Mouse (Mus musculus) adrenal gland (tissue): ENCODE data around the gene Pdcd10.

ENCODE experiments used
- intact Hi-C: fragments of 180-260 bp; cut with DNase I; formaldehyde crosslinking; loops from one replicate; pipeline ENCODE4 v1.15.1; 2025
- long read RNA-seq, 2 experiments: library from polyadenylated mRNA; unstranded; transcript quantifications; one replicate each; pipeline ENCODE4 v2.0.0; 2020; ENCODE audit warnings: borderline replicate concordance in 1 of 2; ENCODE audit not compliant: insufficient replicate concordance in 1 of 2

The Pdcd10 gene
- long read RNA-seq, experiment 1, transcript Pdcd10-205 (8 exons, 1,927 nt), result major isoform, 68 of 80 reads
- long read RNA-seq, experiment 1, partial matches to known transcripts, result 8 of 80 reads
- long read RNA-seq, experiment 1, other reads (novel, unspliced or antisense), result 3 of 80 reads
- long read RNA-seq, experiment 2, transcript Pdcd10-205 (8 exons, 1,927 nt), result major isoform, 80 of 104 reads
- long read RNA-seq, experiment 2, partial matches to known transcripts, result 21 of 104 reads
- long read RNA-seq, experiment 2, other reads (novel, unspliced or antisense), result 1 of 104 reads

DNA sequence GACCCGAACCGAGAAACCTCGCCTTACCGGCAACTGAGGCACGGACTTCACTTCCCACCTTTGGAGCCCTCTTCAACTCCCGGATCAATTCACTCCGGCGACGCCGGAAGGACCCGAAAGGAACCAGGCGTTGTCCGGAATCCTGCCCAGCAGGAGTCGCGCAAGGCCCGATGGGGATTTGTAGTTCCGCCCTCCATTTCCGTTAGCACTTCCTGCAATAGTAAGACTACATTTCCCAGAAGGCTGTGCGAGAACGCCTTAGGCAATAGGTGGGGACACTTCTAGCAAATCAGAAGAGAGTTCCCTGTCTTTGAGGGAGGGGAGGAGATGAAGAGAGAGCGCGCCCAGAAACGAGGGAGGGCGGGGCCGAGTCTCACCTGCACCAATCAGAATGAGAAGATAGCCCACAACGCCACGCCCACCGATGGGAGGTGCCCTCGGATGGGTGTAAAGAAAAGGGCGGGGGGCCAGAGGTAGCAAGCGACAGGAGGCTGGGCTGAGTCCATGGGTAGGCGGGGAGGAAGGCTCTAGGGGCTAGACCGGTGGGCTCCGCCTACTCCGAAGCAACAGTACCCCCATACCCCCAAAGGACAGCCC lies at the start of gene Pdcd10:
Gene Pdcd10 (minus strand): TSS at position 162 of the 597 bp plus-strand sequence.
- intact Hi-C loops, result no loop called here

- intact Hi-C loops, result no loop called here
Measured at GRCm38 (mm10) chr3:75584898-75585297, 28.2 kb upstream of the Pdcd10 start.

DNA sequence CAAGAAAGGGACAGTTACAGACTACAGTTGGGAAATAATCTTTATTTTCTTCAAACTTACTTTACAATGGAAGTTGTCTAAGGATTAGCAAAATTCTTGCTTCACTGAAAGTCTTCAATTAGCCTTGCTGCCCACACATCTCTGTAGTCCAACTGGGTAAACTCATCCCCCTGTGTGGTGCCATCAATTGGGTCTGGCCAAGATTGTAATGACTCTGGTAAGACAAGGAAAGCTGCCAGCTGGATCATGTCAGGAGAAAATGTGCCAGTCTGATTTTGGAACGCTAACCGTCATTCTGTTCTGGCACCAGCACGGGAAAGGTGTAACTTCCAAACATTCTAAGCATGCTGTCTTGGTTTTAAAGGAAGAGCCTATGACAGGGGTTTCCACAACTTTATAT lies 26.6 kb upstream of the Pdcd10 start:
- intact Hi-C loops, result no loop called here

DNA sequence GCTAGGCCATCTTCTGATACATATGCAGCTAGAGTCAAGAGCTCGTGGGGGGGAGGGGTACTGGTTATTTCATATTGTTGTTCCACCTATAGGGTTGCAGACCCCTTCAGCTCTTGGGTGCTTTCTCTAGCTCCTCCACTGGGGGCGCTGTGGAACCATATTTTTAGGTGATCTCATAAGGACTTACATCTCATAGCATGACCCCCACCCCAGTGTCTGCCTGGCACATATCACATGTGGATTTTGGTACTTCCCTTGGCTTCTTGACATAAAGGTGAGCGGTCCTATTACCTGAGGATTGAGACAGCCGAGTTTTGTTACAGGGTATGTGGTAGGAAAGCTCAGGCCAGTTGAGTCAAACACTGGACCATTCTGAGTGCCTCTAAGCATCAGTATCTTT lies 22.7 kb upstream of the Pdcd10 start:
- intact Hi-C loops, result no loop called here

DNA sequence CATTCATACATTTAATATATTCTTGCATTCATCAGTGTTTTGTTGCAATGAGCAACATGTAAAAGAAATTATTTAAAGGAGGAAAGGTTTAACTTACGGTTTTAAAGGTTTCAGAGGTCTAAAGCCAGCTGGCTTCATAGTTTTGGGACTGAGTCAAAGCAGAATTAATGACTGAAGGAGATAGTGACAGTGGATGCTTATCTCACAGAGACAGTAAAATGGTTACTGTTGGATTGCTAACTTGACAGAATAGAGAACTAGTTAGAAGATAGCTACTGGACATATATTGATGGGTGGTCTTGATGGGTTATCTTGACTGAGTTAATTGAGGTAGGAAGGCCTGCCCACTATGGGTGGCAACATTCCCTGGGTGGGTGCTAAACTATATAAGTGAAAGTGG lies 18.9 kb upstream of the Pdcd10 start:
- intact Hi-C loops, result no loop called here

DNA sequence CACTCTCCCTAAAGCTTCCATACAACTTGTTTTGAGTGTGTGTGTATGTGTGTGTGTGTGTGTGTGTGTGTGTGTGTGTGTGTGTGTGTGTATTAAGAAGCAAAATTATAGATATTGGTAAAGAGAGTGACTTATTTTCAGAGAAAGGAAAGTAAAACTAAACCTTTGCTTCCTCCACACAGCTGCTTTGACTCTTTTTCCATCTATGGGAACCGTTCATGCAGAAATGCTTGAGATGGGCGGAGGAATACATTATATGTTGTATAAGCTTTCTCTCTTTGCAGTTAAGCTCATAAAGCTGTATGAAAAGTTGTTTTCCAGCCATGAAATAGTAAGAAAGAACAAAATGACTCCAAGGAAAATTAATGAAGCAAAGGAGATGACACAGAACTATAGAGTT lies 17.4 kb upstream of the Pdcd10 start:
- intact Hi-C loops, result no loop called here

DNA sequence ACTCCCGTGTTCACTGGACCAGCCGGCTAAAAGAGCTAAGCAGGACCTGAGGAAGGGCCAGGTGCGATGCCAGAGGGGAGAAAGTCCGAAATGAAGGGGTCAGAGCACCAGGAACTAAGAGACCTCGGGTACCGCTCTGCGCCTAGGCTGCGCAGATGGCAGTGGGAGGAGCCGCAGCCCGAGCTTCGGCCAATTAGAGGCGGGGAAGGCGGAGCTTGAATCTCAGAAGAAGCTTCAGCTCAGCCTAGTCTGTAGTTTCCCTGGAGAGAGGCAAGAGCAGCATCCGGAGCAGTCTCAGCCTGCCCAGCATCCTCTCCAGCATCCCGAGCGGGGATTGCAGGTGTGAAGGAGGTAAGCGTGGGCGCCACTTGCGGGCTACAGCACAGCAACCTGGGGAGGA lies 636 bp upstream of the Pdcd10 start, which contains the start of gene Serpini1:
Gene Serpini1 (plus strand): TSS at position 256 of the 400 bp plus-strand sequence.
- intact Hi-C loops, result no loop called here

DNA sequence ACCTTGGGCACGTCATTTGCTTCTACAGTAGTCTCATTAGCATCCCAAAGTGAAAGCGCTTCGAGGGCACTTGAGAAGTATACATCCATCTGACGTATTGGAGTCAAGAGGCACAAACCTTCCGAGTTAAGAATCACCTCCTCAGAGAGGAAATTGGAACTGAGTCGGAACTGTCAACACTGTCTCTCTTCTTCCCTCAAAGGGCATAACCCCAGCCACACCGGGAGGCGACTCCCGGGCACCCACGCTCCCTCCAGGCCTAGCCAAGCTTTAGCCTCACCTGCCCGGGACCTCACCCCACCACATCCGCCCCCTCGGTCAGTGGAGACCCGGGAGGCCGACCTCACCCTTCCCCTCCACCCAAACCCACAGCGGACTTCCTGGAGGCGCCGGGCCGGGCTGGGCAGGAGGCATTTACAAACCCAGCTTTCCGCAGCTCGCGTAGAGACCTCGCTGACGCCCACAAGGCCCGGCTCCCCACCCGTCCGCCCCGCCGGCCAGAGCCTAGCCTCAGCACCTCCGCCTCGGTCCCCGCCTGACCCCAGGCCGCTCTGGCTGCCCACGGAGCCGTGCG lies 448 bp downstream of the Pdcd10 start:
- intact Hi-C loops, result no loop called here

DNA sequence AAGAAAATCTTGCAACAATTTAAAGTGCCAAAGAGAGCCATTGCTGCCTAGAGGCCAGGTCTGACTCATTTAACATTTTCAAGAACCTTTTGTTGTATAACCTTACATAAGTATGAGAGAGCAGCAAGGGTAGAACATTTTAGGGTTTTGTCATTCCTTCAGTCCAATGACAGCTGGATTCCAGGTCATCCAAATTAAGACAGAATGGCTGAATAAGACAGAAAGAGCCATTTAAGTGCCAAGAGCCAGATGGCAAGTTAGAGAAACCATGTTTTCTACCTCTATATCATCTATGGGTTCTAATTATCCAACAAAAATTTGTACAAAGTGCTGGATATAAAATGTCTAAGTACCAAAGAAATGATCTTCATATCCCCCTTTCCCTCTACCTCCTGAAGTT lies 5.4 kb downstream of the Pdcd10 start:
- intact Hi-C loops, result no loop called here

DNA sequence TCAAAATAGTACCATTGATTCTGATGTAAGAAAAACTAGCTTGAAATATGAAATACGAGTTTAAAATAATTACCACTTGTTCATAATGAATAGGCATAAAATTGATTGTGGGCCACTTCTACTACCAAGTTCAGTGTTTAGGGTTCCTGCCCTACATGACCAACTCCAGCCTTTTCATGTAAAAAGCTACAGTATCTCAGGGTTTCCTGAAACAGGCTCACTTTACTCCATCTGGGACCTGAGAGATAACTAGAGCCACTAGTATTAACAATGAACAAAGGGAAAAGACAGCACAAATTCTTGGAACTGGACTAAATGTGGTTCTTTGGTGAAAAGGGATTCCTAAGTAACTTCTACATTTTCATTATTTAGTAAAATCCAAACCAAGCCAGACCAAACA lies 12.4 kb downstream of the Pdcd10 start:
- intact Hi-C loops, result no loop called here

DNA sequence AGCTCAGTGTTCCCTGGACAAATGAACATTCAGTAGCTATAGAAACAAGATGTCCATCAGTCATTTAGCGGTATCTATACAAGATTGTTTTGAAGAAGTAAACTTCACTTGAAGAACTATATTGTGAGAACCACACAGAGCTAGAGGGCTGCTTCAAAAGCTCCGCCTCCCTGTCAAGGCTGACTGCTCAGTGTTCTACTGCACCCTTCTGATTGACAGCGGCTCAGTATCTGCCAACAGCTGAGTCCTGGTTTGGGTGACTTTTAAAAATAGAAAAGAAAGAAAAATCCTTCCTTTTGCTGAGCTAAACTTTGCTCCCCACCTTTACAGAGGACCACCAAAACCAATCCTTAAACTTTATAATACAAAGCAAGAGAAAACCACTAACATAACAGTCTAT lies 13.8 kb downstream of the Pdcd10 start:
- intact Hi-C loops, result no loop called here

DNA sequence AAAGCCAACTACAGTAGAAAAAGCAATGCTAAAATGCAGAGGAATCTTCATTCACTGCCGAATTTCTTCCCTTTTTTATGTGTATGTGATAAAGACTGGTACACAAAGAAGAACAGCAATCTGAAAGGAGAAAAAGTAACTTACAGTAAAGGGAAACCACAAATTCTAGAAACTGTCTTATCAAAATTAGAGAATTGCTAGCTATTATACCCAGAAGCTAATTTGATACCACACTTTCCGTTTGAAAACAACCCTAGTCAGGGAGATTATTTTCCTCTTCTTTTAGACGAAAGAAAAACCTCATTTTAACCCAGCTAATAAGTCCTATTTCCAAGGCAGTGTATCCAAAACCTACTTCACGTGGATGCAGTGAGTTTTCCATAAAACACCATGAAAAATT lies 15.4 kb downstream of the Pdcd10 start:
- intact Hi-C loops, result no loop called here

DNA sequence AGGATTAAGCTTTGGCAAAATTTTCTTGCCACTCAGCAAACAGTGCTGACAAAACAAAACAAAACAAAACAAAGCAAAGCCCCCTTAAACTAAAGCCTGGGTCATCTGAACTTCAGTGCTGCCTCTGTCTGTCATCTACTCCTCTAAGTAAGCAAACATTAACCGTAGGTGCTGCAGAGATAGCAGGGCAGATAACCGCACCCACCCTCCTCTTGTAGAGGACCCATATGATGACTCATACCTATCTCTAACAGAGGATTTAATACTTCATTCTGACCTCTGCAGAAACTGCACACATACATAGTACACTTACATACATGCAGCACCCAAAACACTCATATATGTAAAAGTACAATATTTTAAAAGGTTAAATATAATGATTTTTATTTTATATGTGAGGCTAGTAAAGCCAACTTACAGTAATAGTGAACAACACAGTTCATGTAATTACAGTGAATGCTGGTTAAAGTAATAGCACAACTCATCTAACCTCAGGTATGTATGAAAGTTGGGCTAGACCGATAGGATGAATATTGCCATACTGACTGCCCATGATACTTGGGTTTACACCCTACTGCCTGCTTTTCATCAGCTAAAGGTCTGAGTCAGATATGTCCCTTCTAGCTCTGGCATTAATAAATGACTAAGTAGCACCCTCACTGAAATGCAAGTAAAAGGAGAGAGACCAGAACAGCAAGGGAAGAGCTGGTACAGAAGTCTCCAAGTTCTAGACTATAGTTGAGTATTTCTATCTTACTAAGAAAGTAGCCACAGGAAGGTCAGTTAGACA lies 22.4 kb downstream of the Pdcd10 start:
- intact Hi-C loops, result no loop called here

- intact Hi-C loops, result no loop called here
Measured at GRCm38 (mm10) chr3:75531074-75531473, 25.6 kb downstream of the Pdcd10 start.

DNA sequence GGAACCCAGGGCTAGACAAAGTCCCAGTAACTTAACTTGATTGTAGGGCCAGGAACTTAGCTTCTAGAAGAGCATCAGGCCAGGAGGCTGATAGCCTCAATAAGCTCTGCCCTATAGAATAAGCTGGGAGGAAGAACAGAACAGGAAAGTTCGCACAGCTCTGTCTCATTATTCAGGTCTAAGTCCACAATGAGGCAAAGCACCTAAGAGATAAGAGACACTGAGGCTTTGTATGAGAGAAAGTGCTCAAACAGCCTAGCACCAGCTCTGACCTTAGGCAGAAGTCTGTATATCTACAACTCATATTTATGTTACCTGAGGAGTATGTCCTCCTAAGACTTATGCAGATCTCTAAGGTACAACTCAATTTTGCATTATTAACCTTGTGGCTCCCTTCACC lies 34.1 kb downstream of the Pdcd10 start:
- intact Hi-C loops, result no loop called here

DNA sequence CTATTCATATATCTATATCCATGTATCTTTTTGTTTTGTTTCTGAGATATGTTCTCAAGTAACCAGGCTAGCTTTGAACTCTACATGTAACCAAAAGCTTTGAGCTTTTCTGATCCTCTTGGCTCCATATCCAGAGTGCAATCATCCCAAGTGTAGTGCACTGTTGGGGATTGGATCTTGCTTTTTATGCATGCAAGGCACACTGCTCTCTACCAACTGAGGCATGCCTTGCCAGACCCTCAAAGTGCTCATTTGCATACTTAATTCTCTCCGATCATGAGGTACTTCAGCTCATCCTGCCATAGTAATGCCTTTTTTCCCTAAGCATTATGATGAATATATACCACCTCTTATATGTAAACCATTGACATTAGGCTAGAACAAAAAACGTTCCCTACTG lies 35.3 kb downstream of the Pdcd10 start:
- intact Hi-C loops, result no loop called here

- intact Hi-C loops, result no loop called here
Measured at GRCm38 (mm10) chr3:75517631-75518250, 38.9 kb downstream of the Pdcd10 start.

- intact Hi-C loops, result no loop called here
Measured at GRCm38 (mm10) chr3:75498961-75499960, 57.4 kb downstream of the Pdcd10 start.

DNA sequence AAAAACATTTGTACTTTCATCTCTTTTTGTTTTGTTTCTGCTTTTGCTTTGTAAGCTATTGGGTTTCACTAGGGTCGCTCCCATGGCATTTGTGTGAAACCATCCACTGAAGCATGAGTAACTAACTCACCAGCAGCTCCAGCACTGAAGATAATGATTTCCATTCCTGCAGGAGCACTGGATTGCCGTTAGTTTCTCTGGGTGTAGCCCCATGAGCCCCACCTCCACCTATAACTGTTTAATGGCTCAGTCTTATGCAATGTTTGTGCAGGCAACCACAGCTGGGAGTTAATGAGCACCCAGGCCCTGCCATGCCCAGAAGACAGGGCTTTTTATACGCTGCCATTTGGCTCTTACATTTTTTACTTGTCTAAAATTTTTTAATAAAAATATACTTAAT lies 63.7 kb downstream of the Pdcd10 start:
- intact Hi-C loops, result no loop called here

- intact Hi-C loops, result no loop called here
Measured at GRCm38 (mm10) chr3:75482056-75482455, 74.6 kb downstream of the Pdcd10 start, which contains the start of gene Wdr49. Gene Wdr49 (minus strand): TSS chr3:75482156.
